Mouse (Mus musculus): Measurements from ENCODE around the gene Drap1. TPM values are rescaled to one million over a fixed set of nuclear protein-coding genes. Genes with fewer than 3 reads are reported as not detected.

The Drap1 gene
- polyA plus RNA-seq, 1 experiment from 2014 or later = 260 TPM

GRCm38 (mm10) chr19:5426640-5427290 is 2.0 kb upstream of the Drap1 start:
- H3K9ac ChIP-seq = no peak overlapping the region
- WGBS = 93% methylated on average over 13 of the region's 13 CpGs
- H3K27me3 ChIP-seq = peaks cover 2% of the 10 kb centered on the region; the same call in 1 of the 2 replicates
- peaks cover 20% of the 10 kb centered on the region for H3K36me3 ChIP-seq (replicated peaks)
- H3K9me3 ChIP-seq = no peaks in the 10 kb centered on the region
- ATAC-seq (ENCODE audit: low FRiP score) = no peak
- no peak overlapping the region for H3K4me3 ChIP-seq (replicated peaks)
- peaks cover 36% of the 10 kb centered on the region for H3K4me1 ChIP-seq
- H3K4me2 ChIP-seq = peak overlapping the region; percentile 83; the same call in 1 of the 2 replicates
- 0 out of 2 replicates have a peak overlapping the region, but pooled peaks have one; percentile 19 for H3K27ac ChIP-seq

GRCm38 (mm10) chr19:5425906-5426565 is 1.3 kb upstream of the Drap1 start:
- H3K9me3 ChIP-seq = no peaks in the 10 kb centered on the region
- H3K27ac ChIP-seq = 0 out of 2 replicates have a peak overlapping the region, but pooled peaks have one; percentile 82
- no peak for ATAC-seq (ENCODE audit: low FRiP score)
- H3K4me2 ChIP-seq = peak overlapping the region; percentile 83
- H3K36me3 ChIP-seq (replicated peaks) = peaks cover 25% of the 10 kb centered on the region
- WGBS = 87% methylated on average over 18 of the region's 18 CpGs
- peaks cover 36% of the 10 kb centered on the region for H3K4me1 ChIP-seq
- H3K9ac ChIP-seq = peak overlapping the region; percentile 83
- no peaks in the 10 kb centered on the region for H3K27me3 ChIP-seq
- H3K4me3 ChIP-seq (replicated peaks) = peak overlapping the region; percentile 69

- under 1% methylated on average over 39 of the region's 48 CpGs for WGBS
- Histone ChIP-seq H3K4me3 (replicated peaks) (peak overlapping the region; percentile 69), H3K36me3 (replicated peaks) (peaks cover 34% of the 10 kb centered on the region), H3K9me3 (no peaks in the 10 kb centered on the region), H3K27me3 (no peaks in the 10 kb centered on the region), H3K27ac (peak overlapping the region; percentile 91), H3K4me2 (peak overlapping the region; percentile 94), H3K9ac (peak overlapping the region; percentile 82), H3K4me1 (peaks cover 36% of the 10 kb centered on the region)
- ATAC-seq (ENCODE audit: low FRiP score) = peak; percentile 67
Observed at GRCm38 (mm10) chr19:5424092-5424781, 542 bp downstream of the Drap1 start.

- no peaks in the 10 kb centered on the region for H3K27me3 ChIP-seq
- H3K4me3 ChIP-seq (replicated peaks) = peak overlapping the region; percentile 69
- WGBS = 74% methylated on average over 12 of the region's 12 CpGs
- peak overlapping the region; percentile 91; the same call in 1 of the 2 replicates for H3K27ac ChIP-seq
- H3K9me3 ChIP-seq = no peaks in the 10 kb centered on the region
- peaks cover 36% of the 10 kb centered on the region for H3K4me1 ChIP-seq
- peak overlapping the region; percentile 82 for H3K9ac ChIP-seq
- peaks cover 34% of the 10 kb centered on the region for H3K36me3 ChIP-seq (replicated peaks)
- peak overlapping the region; percentile 94 for H3K4me2 ChIP-seq
- ATAC-seq (ENCODE audit: low FRiP score) = no peak
Observed at GRCm38 (mm10) chr19:5423561-5423960, 1.2 kb downstream of the Drap1 start.

- Histone ChIP-seq H3K36me3 (replicated peaks) (peaks cover 36% of the 10 kb centered on the region), H3K27ac (0 out of 2 replicates have a peak overlapping the region, but pooled peaks have one; percentile 8), H3K4me1 (peaks cover 36% of the 10 kb centered on the region), H3K9ac (peak overlapping the region; percentile 82; the same call in 1 of the 2 replicates), H3K4me2 (peak overlapping the region; percentile 94), H3K9me3 (no peaks in the 10 kb centered on the region), H3K27me3 (no peaks in the 10 kb centered on the region), H3K4me3 (replicated peaks) (peak overlapping the region; percentile 69)
- WGBS = 79% methylated on average over 9 of the region's 9 CpGs
- no peak for ATAC-seq (ENCODE audit: low FRiP score)
Observed at GRCm38 (mm10) chr19:5422895-5423443, 1.8 kb downstream of the Drap1 start.

- 0 out of 2 replicates have a peak overlapping the region, but pooled peaks have one; percentile 4 for H3K9ac ChIP-seq
- H3K27me3 ChIP-seq = no peaks in the 10 kb centered on the region
- H3K4me2 ChIP-seq = no peak overlapping the region
- WGBS = 88% methylated on average over 10 of the region's 10 CpGs
- peaks cover 32% of the 10 kb centered on the region for H3K4me1 ChIP-seq
- H3K36me3 ChIP-seq (replicated peaks) = peaks cover 38% of the 10 kb centered on the region
- no peak for ATAC-seq (ENCODE audit: low FRiP score)
- no peak overlapping the region for H3K4me3 ChIP-seq (replicated peaks)
- H3K9me3 ChIP-seq = no peaks in the 10 kb centered on the region
- H3K27ac ChIP-seq = no peak overlapping the region
Observed at GRCm38 (mm10) chr19:5422267-5422666, 2.5 kb downstream of the Drap1 start.

GRCm38 (mm10) chr19:5421784-5422183 is 3.0 kb downstream of the Drap1 start:
- H3K27ac ChIP-seq = no peak overlapping the region
- peaks cover 27% of the 10 kb centered on the region for H3K4me1 ChIP-seq
- no peak overlapping the region for H3K4me3 ChIP-seq (replicated peaks)
- no peak overlapping the region for H3K4me2 ChIP-seq
- H3K27me3 ChIP-seq = no peaks in the 10 kb centered on the region
- no peaks in the 10 kb centered on the region for H3K9me3 ChIP-seq
- no peak for ATAC-seq (ENCODE audit: low FRiP score)
- H3K36me3 ChIP-seq (replicated peaks) = peaks cover 33% of the 10 kb centered on the region
- WGBS = 87% methylated on average over 5 of the region's 5 CpGs
- 0 out of 2 replicates have a peak overlapping the region, but pooled peaks have one; percentile 4 for H3K9ac ChIP-seq

GRCm38 (mm10) chr19:5420579-5420978 is 4.2 kb downstream of the Drap1 start:
- no peak for ATAC-seq (ENCODE audit: low FRiP score)
- Histone ChIP-seq H3K36me3 (replicated peaks) (peaks cover 25% of the 10 kb centered on the region), H3K4me1 (peaks cover 15% of the 10 kb centered on the region), H3K9me3 (no peaks in the 10 kb centered on the region), H3K9ac (no peak overlapping the region; the same call in 1 of the 2 replicates), H3K27me3 (no peaks in the 10 kb centered on the region), H3K4me3 (replicated peaks) (no peak overlapping the region), H3K4me2 (no peak overlapping the region), H3K27ac (no peak overlapping the region)
- 93% methylated on average over 6 of the region's 6 CpGs for WGBS

- 90% methylated on average over 9 of the region's 9 CpGs for WGBS
Observed at GRCm38 (mm10) chr19:5419630-5420029, 5.1 kb downstream of the Drap1 start.

GRCm38 (mm10) chr19:5418750-5419466 is 5.9 kb downstream of the Drap1 start:
- ATAC-seq (ENCODE audit: low FRiP score) = no peak
- H3K9me3 ChIP-seq = no peaks in the 10 kb centered on the region
- H3K27ac ChIP-seq = no peak overlapping the region
- H3K9ac ChIP-seq = no peak overlapping the region
- peaks cover 25% of the 10 kb centered on the region for H3K36me3 ChIP-seq (replicated peaks)
- H3K4me2 ChIP-seq = no peak overlapping the region
- no peak overlapping the region for H3K4me3 ChIP-seq (replicated peaks)
- no peaks in the 10 kb centered on the region for H3K27me3 ChIP-seq
- peaks cover 12% of the 10 kb centered on the region for H3K4me1 ChIP-seq
- 92% methylated on average over 8 of the region's 8 CpGs for WGBS

More at GRCm38 (mm10) chr19:5419630-5420029, 5.1 kb downstream of the Drap1 start:
- H3K4me1 ChIP-seq = peaks cover 14% of the 10 kb centered on the region
- no peak overlapping the region for H3K4me2 ChIP-seq
- no peak overlapping the region for H3K27ac ChIP-seq
- peaks cover 25% of the 10 kb centered on the region for H3K36me3 ChIP-seq (replicated peaks)
- H3K9me3 ChIP-seq = no peaks in the 10 kb centered on the region
- no peak for ATAC-seq (ENCODE audit: low FRiP score)
- H3K9ac ChIP-seq = no peak overlapping the region
- H3K27me3 ChIP-seq = no peaks in the 10 kb centered on the region
- H3K4me3 ChIP-seq (replicated peaks) = no peak overlapping the region

GRCm38 (mm10) chr19:5414534-5414957 is 10.2 kb downstream of the Drap1 start:
- H3K4me1 ChIP-seq = no peaks in the 10 kb centered on the region
- ATAC-seq (ENCODE audit: low FRiP score) = no peak
- no peak overlapping the region for H3K4me3 ChIP-seq (replicated peaks)
- 59% methylated on average over 2 of the region's 2 CpGs for WGBS
- H3K36me3 ChIP-seq (replicated peaks) = 0 out of 2 replicates have a peak, but pooled peaks cover 5% of the 10 kb centered on the region
- H3K27ac ChIP-seq = no peak overlapping the region
- H3K27me3 ChIP-seq = no peaks in the 10 kb centered on the region
- H3K9ac ChIP-seq = no peak overlapping the region
- no peaks in the 10 kb centered on the region for H3K9me3 ChIP-seq
- no peak overlapping the region for H3K4me2 ChIP-seq

All from forebrain, embryonic 12.5 days (tissue).